Mouse (Mus musculus) heart, embryonic 14.5 days (tissue): ENCODE results near the gene Calcoco1. TPM values are rescaled to one million over a fixed set of nuclear protein-coding genes. Genes with fewer than 3 reads are reported as not detected.

ENCODE experiments used
- ATAC-seq: fragments of 200-750 bp; cut with Nextera tagmentation; 2 replicates; pipeline ENCODE4 v1.8.0; 2017; ENCODE audit warnings: low read depth, moderate TSS enrichment; ENCODE audit not compliant: insufficient number of reproducible peaks, insufficient read depth, low FRiP score
- H3K27ac ChIP-seq, 2 experiments: fragments of 200-500 bp in 1 of 2; fragments of 300-500 bp in 1 of 2; sonication (generic) in 1 of 2; replicated peaks in 1 of 2; 2 replicates each; pipeline ENCODE4 v1.5.1; 2012 to 2014; ENCODE audit warnings: low read depth in 2 of 2, low read length in 2 of 2, control low read depth in 1 of 2, mild to moderate bottlenecking in 1 of 2, mixed read lengths in 1 of 2; ENCODE audit not compliant: control insufficient read depth in 1 of 2, insufficient read depth in 1 of 2
- H3K27me3 ChIP-seq: fragments of 300-500 bp; sonication (generic); 2 replicates; pipeline ENCODE4 v1.6.1; 2014; ENCODE audit warnings: mild to moderate bottlenecking, low read length, control low read depth; ENCODE audit not compliant: control insufficient read depth, insufficient read depth
- H3K36me3 ChIP-seq: fragments of 300-500 bp; sonication (generic); 2 replicates; pipeline ENCODE4 v1.6.1; 2014; ENCODE audit warnings: mild to moderate bottlenecking, control low read depth, low read length, mixed read lengths; ENCODE audit not compliant: control insufficient read depth, insufficient read depth
- H3K4me1 ChIP-seq, 2 experiments: fragments of 200-500 bp in 1 of 2; fragments of 300-500 bp in 1 of 2; sonication (generic) in 1 of 2; 2 replicates each; pipeline ENCODE4 v1.6.1; 2012 to 2014; ENCODE audit warnings: low read length in 2 of 2, control low read depth in 1 of 2, mixed read lengths in 1 of 2; ENCODE audit not compliant: control insufficient read depth in 2 of 2, insufficient read depth in 2 of 2
- H3K4me2 ChIP-seq: fragments of 300-500 bp; sonication (generic); 2 replicates; pipeline ENCODE4 v1.6.1; 2014; ENCODE audit warnings: mild to moderate bottlenecking, low read length
- H3K4me3 ChIP-seq, 2 experiments: fragments of 200-500 bp in 1 of 2; fragments of 300-500 bp in 1 of 2; sonication (generic) in 1 of 2; 2 replicates each; pipeline ENCODE4 v1.5.1; 2012 to 2014; ENCODE audit warnings: low read length in 2 of 2, mild to moderate bottlenecking in 2 of 2, control low read depth in 1 of 2, low read depth in 1 of 2, moderate library complexity in 1 of 2; ENCODE audit not compliant: control insufficient read depth in 1 of 2, insufficient read depth in 1 of 2
- H3K9ac ChIP-seq: fragments of 300-500 bp; sonication (generic); 2 replicates; pipeline ENCODE4 v1.6.1; 2014; ENCODE audit warnings: mild to moderate bottlenecking, low read length
- H3K9me3 ChIP-seq: fragments of 300-500 bp; sonication (generic); 2 replicates; pipeline ENCODE4 v1.6.1; 2016; ENCODE audit warnings: low read length, control low read depth; ENCODE audit not compliant: control insufficient read depth
- WGBS: fragments of 180-500 bp; shearing (Covaris S2); extraction: QIAGEN DNeasy Blood & Tissue Kit; methylation state at CpG from one replicate; pipeline ENCODE4 v1.1.7; 2014; 5-methylcytosine and 5-hydroxymethylcytosine counted together
- polyA plus RNA-seq: library from polyadenylated mRNA; unstranded; fragments of >200 nt; fragmentation: Nextera tagmentation; extraction: Ambion mirVana; gene quantifications from 2 replicates; pipeline ENCODE4 v1.2.1, GENCODE M21; 2014

Calcoco1 gene
- polyA plus RNA-seq, 1 experiment from 2014 or later = 66.5 TPM

DNA sequence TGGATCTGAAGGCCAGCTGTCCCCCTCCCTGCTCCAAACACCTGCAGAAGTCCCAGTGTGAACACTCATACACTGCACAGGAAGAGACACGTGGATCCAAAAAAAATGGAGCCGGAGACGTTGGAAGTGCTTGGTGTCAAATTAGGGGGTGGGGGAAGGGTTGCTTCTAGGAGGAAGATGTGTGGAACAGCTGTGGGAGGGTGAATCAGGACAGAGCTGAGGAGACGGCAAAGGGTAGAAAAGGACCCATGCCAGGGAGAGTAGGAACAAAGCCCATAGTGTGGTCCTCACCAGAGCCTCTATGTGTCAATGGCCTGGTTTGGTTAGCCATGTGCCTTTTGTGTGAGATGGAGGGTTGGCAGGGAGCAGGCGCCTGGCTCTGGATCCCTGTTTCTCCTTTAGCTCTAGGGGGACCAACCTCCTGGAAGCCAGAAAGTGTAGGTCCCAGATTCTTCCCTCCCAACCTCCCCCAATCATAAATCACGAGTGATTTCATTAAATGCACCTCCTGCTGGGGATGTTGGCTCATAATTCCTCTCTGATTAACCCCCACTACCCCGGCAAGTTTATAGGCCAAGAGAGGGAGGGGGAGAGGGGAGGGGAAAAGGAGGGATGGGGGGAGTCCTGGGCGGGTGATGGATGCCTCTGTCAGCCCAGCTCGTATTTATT, 16.6 kb downstream of the Calcoco1 start:
- no peak for ATAC-seq
- WGBS = 52% methylated on average over 9 of the region's 9 CpGs

DNA sequence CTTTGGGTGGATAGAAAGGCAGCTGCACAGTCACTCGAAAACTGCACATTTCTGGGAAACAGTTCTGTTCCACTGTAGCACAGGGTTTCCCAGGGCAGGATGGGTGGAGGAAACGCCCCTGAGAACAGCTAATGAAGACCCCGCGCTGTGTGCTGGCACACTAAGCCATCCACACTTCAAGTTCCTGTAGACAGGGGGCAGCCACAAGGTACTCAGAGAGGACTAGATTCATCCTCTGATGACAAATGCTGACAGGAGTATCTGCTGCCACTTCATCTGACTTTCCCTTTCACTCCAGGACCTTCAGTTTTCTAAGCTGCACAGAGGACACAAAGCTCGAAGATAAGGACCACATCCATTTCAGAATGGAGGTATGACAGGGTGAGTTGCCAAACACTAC, 17.2 kb downstream of the Calcoco1 start:
- 53% methylated on average over 5 of the region's 5 CpGs for WGBS
- no peak overlapping the region for H3K27ac ChIP-seq
- H3K27me3 ChIP-seq = peaks cover 2% of the 10 kb centered on the region; the same call in 1 of the 2 replicates
- H3K9ac ChIP-seq = no peak overlapping the region
- no peak overlapping the region for H3K4me3 ChIP-seq
- no peaks in the 10 kb centered on the region for H3K9me3 ChIP-seq
- H3K36me3 ChIP-seq = peaks cover 38% of the 10 kb centered on the region
- no peaks in the 10 kb centered on the region for H3K4me1 ChIP-seq
- ATAC-seq = no peak
- H3K4me2 ChIP-seq = no peak overlapping the region

More for the DNA sequence above, 16.6 kb downstream of the Calcoco1 start:
- Histone ChIP-seq H3K4me3 (no peak overlapping the region), H3K9me3 (no peaks in the 10 kb centered on the region), H3K36me3 (peaks cover 43% of the 10 kb centered on the region), H3K27me3 (no peaks in the 10 kb centered on the region), H3K9ac (no peak overlapping the region), H3K4me1 (no peaks in the 10 kb centered on the region), H3K27ac (no peak overlapping the region), H3K4me2 (no peak overlapping the region)

DNA sequence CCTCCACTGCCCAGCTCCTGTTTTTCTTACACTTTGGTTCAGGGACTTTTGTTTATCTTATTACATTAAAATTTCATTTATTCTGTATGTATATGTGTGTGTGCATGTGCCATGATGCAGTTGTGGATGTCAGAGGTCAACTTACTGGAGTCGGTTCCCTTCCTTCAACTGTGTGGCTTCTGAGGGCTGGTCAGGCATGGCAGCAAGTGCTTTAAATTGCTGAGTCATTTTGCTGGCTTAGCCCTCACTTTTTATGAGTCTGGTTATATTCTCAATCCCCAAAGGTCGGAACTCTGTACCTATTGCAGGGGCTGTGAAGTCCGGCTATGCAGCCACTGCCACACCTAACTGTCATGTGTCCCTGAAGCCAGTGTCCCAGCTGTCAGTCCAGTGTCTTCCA, 19.0 kb downstream of the Calcoco1 start:
- no peak overlapping the region for H3K27ac ChIP-seq
- ATAC-seq = no peak
- peaks cover 20% of the 10 kb centered on the region for H3K36me3 ChIP-seq
- H3K4me2 ChIP-seq = no peak overlapping the region
- H3K9me3 ChIP-seq = no peaks in the 10 kb centered on the region
- 79% methylated on average over 3 of the region's 3 CpGs for WGBS
- no peaks in the 10 kb centered on the region for H3K4me1 ChIP-seq
- no peak overlapping the region for H3K9ac ChIP-seq
- H3K4me3 ChIP-seq = no peak overlapping the region
- H3K27me3 ChIP-seq = peaks cover 20% of the 10 kb centered on the region

DNA sequence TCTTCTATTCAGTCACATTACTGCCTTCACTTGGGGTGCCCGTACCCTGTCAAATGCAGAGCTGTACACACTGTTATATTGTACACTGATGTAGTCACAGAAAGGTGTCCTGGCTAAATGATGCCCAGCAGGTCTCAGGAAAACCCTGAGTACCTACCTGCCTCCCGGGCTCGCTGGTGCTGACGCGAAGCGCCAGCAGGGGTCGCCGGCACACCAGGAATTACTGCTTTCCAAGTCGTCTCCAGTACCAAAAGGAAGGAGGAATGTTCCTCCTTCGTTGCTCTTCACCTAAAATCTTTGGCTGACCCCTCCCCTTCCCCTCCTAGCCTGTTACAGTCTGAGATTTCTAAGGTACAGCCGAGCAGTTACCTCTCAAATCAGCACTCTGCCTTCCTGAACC, 23.8 kb downstream of the Calcoco1 start:
- Histone ChIP-seq H3K4me1 (peaks cover 2 to 6% of the 10 kb centered on the region in 2 experiments), H3K9me3 (no peaks in the 10 kb centered on the region), H3K4me3 (no peak overlapping the region), H3K27ac (no peak overlapping the region), H3K27me3 (peaks cover 67% of the 10 kb centered on the region), H3K36me3 (no peaks in the 10 kb centered on the region), H3K4me2 (no peak overlapping the region), H3K9ac (no peak overlapping the region)
- WGBS = 3% methylated on average over 11 of the region's 11 CpGs
- no peak for ATAC-seq

DNA sequence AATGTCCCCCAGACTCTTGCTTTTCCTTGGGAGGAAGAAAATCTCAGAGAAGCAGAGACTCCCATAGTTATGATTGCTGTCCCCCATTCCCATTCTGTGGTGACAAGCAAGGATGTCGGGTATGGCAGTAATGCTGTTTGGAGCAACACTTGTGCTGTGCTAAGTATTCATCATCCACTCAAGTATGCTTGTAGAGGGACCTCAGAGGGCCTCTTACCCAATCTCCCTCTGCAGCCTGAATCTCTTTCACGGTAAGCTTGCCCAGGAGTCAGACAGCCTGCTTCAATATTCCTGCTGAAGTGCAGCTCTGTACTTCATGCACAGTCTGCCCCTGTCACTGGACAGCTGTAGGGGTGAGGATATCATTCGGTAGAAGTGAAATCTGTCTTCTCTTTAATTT, 25.1 kb downstream of the Calcoco1 start:
- no peak overlapping the region for H3K9ac ChIP-seq
- H3K36me3 ChIP-seq = no peaks in the 10 kb centered on the region

DNA sequence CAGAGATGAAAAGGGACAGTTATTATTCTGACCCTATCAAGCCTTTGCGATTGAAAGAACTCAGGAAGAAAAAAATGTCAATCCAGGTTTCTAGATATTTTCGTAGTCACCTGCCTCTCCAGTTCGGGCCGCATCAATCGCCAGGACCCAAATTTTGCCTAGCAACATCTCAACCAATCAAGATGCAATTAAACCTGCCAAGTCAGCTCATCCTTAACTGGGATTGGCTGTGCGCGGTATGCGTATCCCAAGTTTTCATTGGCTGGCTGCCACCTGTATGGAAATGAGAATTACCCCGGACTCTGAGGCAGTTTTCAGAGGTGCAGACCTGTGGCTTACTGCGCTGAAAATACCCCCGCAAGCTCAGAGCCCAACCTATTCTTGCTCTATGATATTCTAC, 28.4 kb downstream of the Calcoco1 start:
- no peak overlapping the region for H3K27ac ChIP-seq
- no peak for ATAC-seq
- 1% methylated on average over 11 of the region's 11 CpGs for WGBS

More for the DNA sequence above, 25.1 kb downstream of the Calcoco1 start:
- H3K4me3 ChIP-seq = no peak overlapping the region
- no peak overlapping the region for H3K27ac ChIP-seq
- 39% methylated on average over 3 of the region's 3 CpGs for WGBS
- peaks cover 8 to 13% of the 10 kb centered on the region in 2 experiments for H3K4me1 ChIP-seq
- H3K4me2 ChIP-seq = no peak overlapping the region
- no peak for ATAC-seq
- no peaks in the 10 kb centered on the region for H3K9me3 ChIP-seq
- H3K27me3 ChIP-seq = peaks cover 72% of the 10 kb centered on the region

DNA sequence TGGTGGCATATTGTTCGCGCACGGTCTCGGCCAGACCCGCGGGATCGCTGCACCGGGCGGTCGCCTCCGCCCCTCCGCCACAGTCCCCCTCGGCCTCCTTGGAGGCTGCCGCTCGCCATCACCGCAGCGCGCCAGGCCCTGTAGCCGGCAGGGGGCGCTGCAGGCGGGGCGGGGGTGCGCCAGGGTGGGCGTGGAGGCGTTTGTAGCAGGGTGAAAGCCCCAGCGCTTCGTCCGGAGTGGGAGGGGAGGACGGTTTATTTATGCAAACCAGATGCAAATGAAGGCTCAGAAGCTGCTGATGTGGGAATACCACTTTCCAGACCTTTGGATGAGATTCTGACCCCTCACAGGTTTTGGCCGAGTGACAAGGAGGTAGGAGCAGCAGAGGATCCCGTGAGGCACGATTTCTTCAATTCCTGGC, 29.0 kb downstream of the Calcoco1 start:
- no peaks in the 10 kb centered on the region for H3K36me3 ChIP-seq
- H3K27me3 ChIP-seq = peaks cover 71% of the 10 kb centered on the region
- H3K9me3 ChIP-seq = no peaks in the 10 kb centered on the region
- ATAC-seq = peak; percentile 70
- no peak overlapping the region for H3K27ac ChIP-seq
- H3K4me3 ChIP-seq = peak overlapping the region; percentile 55 to 76
- H3K9ac ChIP-seq = peak overlapping the region; percentile 63
- peak overlapping the region; percentile 90 for H3K4me2 ChIP-seq
- WGBS = under 1% methylated on average over 32 of the region's 32 CpGs
- H3K4me1 ChIP-seq = peaks cover 8 to 13% of the 10 kb centered on the region in 2 experiments

More for the DNA sequence above, 28.4 kb downstream of the Calcoco1 start:
- Histone ChIP-seq H3K36me3 (no peaks in the 10 kb centered on the region), H3K27me3 (peaks cover 77% of the 10 kb centered on the region), H3K4me2 (peak overlapping the region; percentile 90), H3K4me1 (peaks cover 8 to 13% of the 10 kb centered on the region in 2 experiments), H3K4me3 (peak overlapping the region in 1 of 2 experiments; percentile 55; a peak in 2 of 4 replicates), H3K9ac (no peak overlapping the region), H3K9me3 (no peaks in the 10 kb centered on the region)
